Mouse (Mus musculus) spleen, adult 2 months (tissue): ENCODE measurements around the gene Stx6.

Experiments
- CTCF ChIP-seq: fragments of 200-500 bp; IDR thresholded peaks from 2 replicates; pipeline ENCODE4 v1.5.1; 2011; ENCODE audit warnings: mild to moderate bottlenecking, inconsistent platforms; ENCODE audit not compliant: insufficient read depth, insufficient read length, insufficient replicate concordance; ENCODE audit errors: extremely low read depth
- POLR2A ChIP-seq: fragments of 200-500 bp; IDR thresholded peaks from 2 replicates; pipeline ENCODE4 v1.6.1; 2011; ENCODE audit warnings: low read depth, low read length, inconsistent platforms

GRCm38 (mm10) chr1:155191671-155192070 lies 33.2 kb downstream of the Stx6 start:
- no peak for TF ChIP-seq POLR2A
- TF ChIP-seq CTCF = no peak
